Mouse (Mus musculus) testis, postnatal 14 days (tissue): ENCODE measurements around the gene Cxcr5.

Experiments
- DNase-seq: peaks from one replicate; pipeline ENCODE4 v3.0.0; 2021; ENCODE audit warnings: low spot score

The Cxcr5 gene

GRCm38 (mm10) chr9:44509487-44510354 lies 52.0 kb downstream of the Cxcr5 start:
- peak; percentile 83 for DNase-seq

- no peak for DNase-seq
These were observed 52.8 kb downstream of the Cxcr5 start for GRCm38 (mm10) chr9:44508721-44509486.

- no peak for DNase-seq
These were observed 53.5 kb downstream of the Cxcr5 start for GRCm38 (mm10) chr9:44508124-44508619.

- no peak for DNase-seq
These were observed 54.3 kb downstream of the Cxcr5 start for GRCm38 (mm10) chr9:44507345-44507744.

GRCm38 (mm10) chr9:44506566-44506965 lies 55.1 kb downstream of the Cxcr5 start:
- no peak for DNase-seq

- no peak for DNase-seq
These were observed 55.7 kb downstream of the Cxcr5 start for GRCm38 (mm10) chr9:44505824-44506467.

- DNase-seq, result no peak
These were observed 56.5 kb downstream of the Cxcr5 start for GRCm38 (mm10) chr9:44504893-44505823.

- no peak for DNase-seq
These were observed 59.7 kb downstream of the Cxcr5 start for GRCm38 (mm10) chr9:44502006-44502405.

GRCm38 (mm10) chr9:44501206-44501879 lies 60.3 kb downstream of the Cxcr5 start:
- DNase-seq, result no peak

- DNase-seq, result peak; percentile 6
These were observed 61.0 kb downstream of the Cxcr5 start for GRCm38 (mm10) chr9:44500638-44501175.

GRCm38 (mm10) chr9:44500163-44500533 lies 61.5 kb downstream of the Cxcr5 start:
- peak; percentile 10 for DNase-seq

GRCm38 (mm10) chr9:44499356-44500162 lies 62.1 kb downstream of the Cxcr5 start:
- DNase-seq, result no peak

GRCm38 (mm10) chr9:44498421-44499355 lies 63.0 kb downstream of the Cxcr5 start:
- peak; percentile 75 for DNase-seq

- no peak for DNase-seq
These were observed 63.9 kb downstream of the Cxcr5 start for GRCm38 (mm10) chr9:44497624-44498377.

- DNase-seq, result no peak
These were observed 64.7 kb downstream of the Cxcr5 start for GRCm38 (mm10) chr9:44496803-44497461.

GRCm38 (mm10) chr9:44495810-44496344 lies 65.8 kb downstream of the Cxcr5 start:
- no peak for DNase-seq
